Mouse (Mus musculus): ENCODE results near the gene Aknad1.

DNA sequence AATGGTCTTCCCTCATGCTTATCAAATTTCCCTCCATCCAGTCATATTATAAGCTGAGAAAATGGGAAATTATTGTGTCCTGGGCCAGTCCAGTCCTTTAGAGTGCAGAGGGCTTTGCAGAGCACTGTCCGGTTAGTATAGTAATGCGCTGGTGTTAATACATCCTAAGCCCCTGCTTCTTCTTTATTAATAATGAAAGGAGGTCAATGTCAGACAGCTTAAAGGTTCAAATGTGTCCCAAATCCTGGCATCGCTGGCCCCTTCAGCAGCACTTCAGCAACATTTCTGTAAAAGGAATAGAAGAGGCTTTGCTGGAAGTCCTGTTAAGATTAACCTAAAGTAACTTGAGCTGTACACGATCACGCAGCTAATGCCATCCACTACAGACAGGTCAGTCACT lies 28.2 kb upstream of the Aknad1 start:
- TF ChIP-seq CTCF (conservative IDR thresholded peaks at IDR 0.05; ENCODE audit: insufficient read depth, insufficient read length, low read depth, low read length) (no peak), POLR2A (IDR thresholded peaks at IDR 0.05; ENCODE audit: low read depth, low read length) (no peak)
